Mouse (Mus musculus): ENCODE measurements around the gene Eln. TPM values are rescaled to one million over a fixed set of nuclear protein-coding genes. Genes with fewer than 3 reads are reported as not detected.
A peak's percentile ranks its signal among the peaks of the same experiment; 100 is the strongest.

Eln gene
- polyA plus RNA-seq, 1 experiment from 2014 or later, result 7.7 TPM

DNA sequence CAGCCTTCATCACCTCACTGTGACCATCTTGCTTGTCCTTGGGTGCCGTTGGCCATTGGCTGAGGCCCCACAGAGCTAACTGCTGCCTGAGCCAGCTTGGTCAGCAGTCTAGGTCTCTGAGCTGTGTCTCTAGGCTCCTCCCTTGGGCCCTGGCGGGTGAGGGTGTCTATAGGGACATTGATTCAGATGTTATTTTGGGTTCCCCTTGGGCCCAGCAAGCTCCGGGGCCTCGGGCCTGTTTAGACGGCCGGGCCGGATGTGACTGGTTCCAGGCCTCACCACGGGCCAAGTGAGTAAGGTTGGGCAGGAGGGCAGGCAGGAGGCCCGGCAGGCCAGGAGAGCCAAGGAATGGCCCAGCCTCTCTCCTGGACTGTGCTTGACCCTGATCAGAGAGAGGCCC, 16.2 kb upstream of the Eln start:
- Histone ChIP-seq H3K9ac (replicated peaks) (no peak overlapping the region), H3K4me3 (no peak overlapping the region), H3K9me3 (no peaks in the 10 kb centered on the region), H3K4me1 (peaks cover 11% of the 10 kb centered on the region), H3K4me2 (replicated peaks) (no peak overlapping the region), H3K27me3 (no peaks in the 10 kb centered on the region), H3K36me3 (no peaks in the 10 kb centered on the region), H3K27ac (replicated peaks) (no peak overlapping the region)
- WGBS, result 87% methylated on average over 9 of the region's 9 CpGs
- no peak for ATAC-seq (replicated peaks)

DNA sequence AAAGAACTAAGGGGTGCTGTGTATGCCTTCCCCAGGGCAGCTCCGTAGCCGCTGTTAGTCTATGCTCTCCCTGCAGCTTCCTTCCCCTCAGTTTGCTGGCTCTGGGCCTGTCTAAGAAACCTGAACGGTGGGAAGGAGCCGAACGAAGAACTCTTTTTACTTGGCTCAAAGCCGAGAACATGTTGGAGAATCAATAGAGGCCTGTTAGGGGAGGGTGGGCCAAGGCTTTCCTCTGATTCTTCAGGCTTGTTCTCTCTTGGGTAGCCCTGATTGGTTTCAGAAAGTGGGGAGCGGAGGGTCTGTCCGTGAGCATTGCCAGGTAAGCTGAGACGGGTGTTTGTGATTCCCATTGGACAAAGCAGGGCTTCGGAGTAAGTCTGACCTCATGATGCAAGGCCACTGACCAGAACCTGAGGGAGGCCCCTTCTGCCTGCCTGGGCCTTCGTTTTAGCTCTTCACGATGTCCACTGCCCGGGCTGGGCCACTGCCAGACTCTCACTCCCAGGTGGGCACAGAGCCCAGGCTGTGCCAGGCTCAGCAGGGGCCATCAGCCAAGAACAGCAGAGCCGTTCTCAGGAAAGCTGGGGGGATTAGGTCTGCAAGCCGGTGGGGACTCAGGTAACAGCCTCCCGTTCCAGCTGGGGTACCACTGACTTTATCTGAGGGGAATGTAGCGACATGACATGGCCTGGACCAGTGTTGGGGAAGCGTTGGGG, 14.4 kb upstream of the Eln start:
- 0 out of 2 replicates have a peak, but pooled peaks have one; percentile 32 for ATAC-seq (replicated peaks)
- 43% methylated on average over 18 of the region's 18 CpGs for WGBS

DNA sequence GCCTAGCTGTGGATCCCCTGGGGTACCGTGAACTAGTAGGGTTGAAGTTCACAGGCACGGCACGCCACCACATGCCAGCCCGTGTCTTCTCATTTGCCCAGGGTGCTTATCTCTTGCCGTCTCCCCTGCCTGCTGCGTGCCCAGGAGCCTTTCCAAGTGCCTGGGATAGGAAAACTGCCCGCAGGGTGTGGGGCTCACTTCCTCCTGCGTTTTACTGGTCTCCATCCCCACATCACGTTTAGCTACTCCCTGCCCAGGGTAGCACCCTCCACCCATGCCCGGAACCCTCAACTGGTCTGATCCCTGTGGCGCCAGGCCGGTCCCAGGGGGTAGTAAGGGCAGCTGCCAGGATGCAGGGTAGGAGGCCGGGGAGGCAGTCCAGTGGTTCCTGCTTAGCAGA, 8.9 kb upstream of the Eln start:
- no peak for ATAC-seq (replicated peaks)
- no peaks in the 10 kb centered on the region for H3K36me3 ChIP-seq
- H3K9ac ChIP-seq (replicated peaks), result no peak overlapping the region
- WGBS, result 38% methylated on average over 13 of the region's 13 CpGs
- H3K9me3 ChIP-seq, result no peaks in the 10 kb centered on the region
- no peak overlapping the region for H3K27ac ChIP-seq (replicated peaks)
- H3K4me1 ChIP-seq, result peaks cover under 1% of the 10 kb centered on the region; the same call in 1 of the 2 replicates
- no peak overlapping the region for H3K4me3 ChIP-seq
- no peak overlapping the region for H3K4me2 ChIP-seq (replicated peaks)
- H3K27me3 ChIP-seq, result no peaks in the 10 kb centered on the region

More for the DNA sequence above, 14.4 kb upstream of the Eln start:
- Histone ChIP-seq H3K9ac (replicated peaks) (no peak overlapping the region), H3K27ac (replicated peaks) (peak overlapping the region; percentile 51), H3K4me3 (no peak overlapping the region), H3K27me3 (no peaks in the 10 kb centered on the region), H3K9me3 (no peaks in the 10 kb centered on the region), H3K4me2 (replicated peaks) (peak overlapping the region; percentile 12), H3K36me3 (no peaks in the 10 kb centered on the region), H3K4me1 (peaks cover 11% of the 10 kb centered on the region)

DNA sequence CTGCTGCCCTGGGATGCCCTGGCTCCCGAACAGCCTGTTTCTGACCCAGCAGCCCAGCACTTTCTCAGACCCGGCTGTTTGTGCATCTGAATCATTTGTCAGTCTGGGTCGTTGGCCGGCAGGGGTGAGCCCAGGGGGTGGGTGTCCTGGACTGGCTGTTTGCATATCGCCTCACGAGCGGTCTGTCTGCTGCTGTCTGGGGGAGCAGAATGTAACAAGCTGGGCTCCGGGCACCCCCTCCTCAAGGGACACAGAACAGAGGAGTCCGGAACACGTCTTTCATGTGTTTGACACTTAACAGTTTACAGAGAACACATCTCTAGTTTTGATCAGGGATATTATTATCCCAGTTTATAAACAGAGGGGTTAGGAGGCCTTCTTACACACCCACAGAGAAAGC, 7.0 kb upstream of the Eln start:
- no peak for ATAC-seq (replicated peaks)
- no peak overlapping the region for H3K4me2 ChIP-seq (replicated peaks)
- H3K9ac ChIP-seq (replicated peaks), result no peak overlapping the region
- WGBS, result 66% methylated on average over 10 of the region's 10 CpGs
- no peaks in the 10 kb centered on the region for H3K9me3 ChIP-seq
- H3K36me3 ChIP-seq, result no peaks in the 10 kb centered on the region
- H3K4me3 ChIP-seq, result no peak overlapping the region
- no peak overlapping the region for H3K27ac ChIP-seq (replicated peaks)
- no peaks in the 10 kb centered on the region for H3K27me3 ChIP-seq
- no peaks in the 10 kb centered on the region for H3K4me1 ChIP-seq

DNA sequence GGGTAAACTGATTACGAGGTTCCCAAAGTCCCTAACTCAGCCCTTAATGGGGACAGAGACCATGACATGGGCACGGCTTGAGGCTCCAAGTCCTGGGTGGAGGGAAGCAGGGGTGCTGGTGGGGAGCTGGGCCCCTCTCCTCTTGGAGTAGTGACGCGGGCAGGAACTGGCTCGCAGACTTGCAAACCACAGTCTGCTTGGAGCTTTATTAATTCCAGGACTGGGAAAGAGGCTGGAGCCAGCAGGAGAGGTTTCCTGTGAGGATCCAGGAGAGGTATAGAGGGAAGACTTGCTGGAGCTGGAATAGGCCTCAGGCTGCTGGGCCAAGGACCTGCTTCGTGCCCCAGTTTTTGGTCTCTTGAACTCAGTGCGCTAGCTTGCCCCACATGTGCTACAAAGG, 3.3 kb upstream of the Eln start:
- WGBS, result 88% methylated on average over 7 of the region's 7 CpGs
- H3K36me3 ChIP-seq, result no peaks in the 10 kb centered on the region
- H3K4me2 ChIP-seq (replicated peaks), result no peak overlapping the region
- no peak overlapping the region for H3K27ac ChIP-seq (replicated peaks)
- peaks cover 13% of the 10 kb centered on the region for H3K4me1 ChIP-seq
- H3K9ac ChIP-seq (replicated peaks), result no peak overlapping the region
- no peak overlapping the region for H3K4me3 ChIP-seq
- H3K27me3 ChIP-seq, result no peaks in the 10 kb centered on the region
- no peak for ATAC-seq (replicated peaks)
- H3K9me3 ChIP-seq, result no peaks in the 10 kb centered on the region

DNA sequence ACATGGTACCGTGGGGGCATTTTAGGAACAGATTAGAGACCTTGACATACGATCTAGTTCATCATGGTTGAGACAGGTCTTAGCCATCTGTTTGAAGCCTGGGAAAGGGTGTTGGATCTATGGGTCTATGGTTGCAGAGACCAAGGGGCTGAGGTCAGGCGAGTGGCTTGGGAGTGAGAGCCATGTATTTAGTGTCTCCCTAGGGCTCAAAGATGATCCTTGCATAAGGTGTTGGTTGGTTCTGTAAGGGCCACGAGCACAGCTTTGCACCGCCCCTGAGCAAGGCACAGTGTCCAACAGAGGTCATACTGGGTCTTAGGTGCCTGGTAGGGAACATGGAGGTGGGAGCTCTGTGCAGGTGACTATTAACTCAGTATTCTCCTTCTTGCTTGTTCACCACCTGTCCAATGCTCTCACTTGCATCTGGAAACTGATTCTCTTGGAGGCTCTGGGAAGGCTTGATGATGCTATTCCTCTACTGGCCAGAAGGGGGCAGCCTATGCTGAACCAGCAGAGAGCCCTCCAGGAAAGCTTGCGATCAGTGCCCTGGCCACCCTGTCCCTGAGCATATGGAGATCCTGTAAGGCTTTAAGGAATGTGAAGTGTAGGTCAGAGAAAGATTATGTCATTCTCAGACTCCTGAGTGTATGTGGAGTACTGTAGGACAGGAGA, 960 bp upstream of the Eln start:
- 52% methylated on average over 6 of the region's 6 CpGs for WGBS

DNA sequence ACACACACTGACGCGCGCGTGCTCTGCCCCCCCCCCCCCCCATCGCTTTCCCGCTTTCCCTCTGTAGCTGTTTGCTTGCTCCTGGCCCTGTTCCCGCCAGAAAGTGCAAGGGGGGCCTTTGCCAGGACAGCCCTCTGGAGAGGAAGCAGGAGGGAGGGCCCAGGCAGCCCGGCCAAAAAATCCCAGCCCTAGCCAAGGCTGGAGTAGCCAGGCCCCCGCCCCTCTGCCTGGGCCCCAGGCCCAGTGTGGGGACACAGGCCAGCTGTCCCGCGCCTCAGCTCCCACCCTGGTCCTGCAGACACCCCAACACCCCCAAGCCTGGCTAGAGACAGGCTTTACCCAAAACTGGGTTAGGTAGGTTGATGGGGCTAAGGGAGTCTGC, 380 bp upstream of the Eln start:
- ATAC-seq (replicated peaks), result peak; percentile 90
- Histone ChIP-seq H3K27me3 (no peaks in the 10 kb centered on the region), H3K4me2 (replicated peaks) (peak overlapping the region; percentile 93), H3K36me3 (no peaks in the 10 kb centered on the region), H3K9ac (replicated peaks) (peak overlapping the region; percentile 65), H3K9me3 (no peaks in the 10 kb centered on the region), H3K27ac (replicated peaks) (peak overlapping the region; percentile 70), H3K4me1 (peaks cover 13% of the 10 kb centered on the region), H3K4me3 (peak overlapping the region; percentile 47)
- 6% methylated on average over 4 of the region's 11 CpGs for WGBS

More for the DNA sequence above, 960 bp upstream of the Eln start:
- peak overlapping the region; percentile 93; the same call in 1 of the 2 replicates for H3K4me2 ChIP-seq (replicated peaks)
- H3K9me3 ChIP-seq, result no peaks in the 10 kb centered on the region
- H3K9ac ChIP-seq (replicated peaks), result no peak overlapping the region
- peaks cover 13% of the 10 kb centered on the region for H3K4me1 ChIP-seq
- H3K36me3 ChIP-seq, result no peaks in the 10 kb centered on the region
- peak overlapping the region; percentile 47; the same call in 1 of the 2 replicates for H3K4me3 ChIP-seq
- peak; percentile 39 for ATAC-seq (replicated peaks)
- H3K27ac ChIP-seq (replicated peaks), result peak overlapping the region; percentile 70
- no peaks in the 10 kb centered on the region for H3K27me3 ChIP-seq

DNA sequence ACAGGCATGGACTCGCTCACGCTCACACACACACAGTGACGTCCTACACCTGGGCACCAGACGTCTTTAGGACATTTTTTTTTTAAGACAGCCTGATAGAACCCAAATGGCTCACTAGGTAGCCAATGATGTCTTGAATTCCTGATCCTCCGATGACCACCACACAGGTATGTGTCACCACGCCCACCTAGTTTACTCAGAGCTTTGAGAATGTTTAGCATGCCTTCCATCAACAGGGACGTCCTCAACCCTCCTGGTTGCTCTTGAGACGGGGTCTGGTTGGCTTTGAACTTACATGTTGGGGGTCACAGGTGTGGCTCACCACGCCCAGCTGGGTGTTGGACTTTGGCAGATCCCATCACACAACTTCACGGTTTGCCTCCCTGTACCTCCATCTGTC, 922 bp downstream of the Eln start:
- no peaks in the 10 kb centered on the region for H3K36me3 ChIP-seq
- no peak for ATAC-seq (replicated peaks)
- H3K27me3 ChIP-seq, result no peaks in the 10 kb centered on the region
- H3K4me3 ChIP-seq, result no peak overlapping the region
- WGBS, result 85% methylated on average over 10 of the region's 10 CpGs
- no peak overlapping the region for H3K9ac ChIP-seq (replicated peaks)
- H3K27ac ChIP-seq (replicated peaks), result no peak overlapping the region
- no peak overlapping the region for H3K4me2 ChIP-seq (replicated peaks)
- H3K9me3 ChIP-seq, result no peaks in the 10 kb centered on the region
- peaks cover 17% of the 10 kb centered on the region for H3K4me1 ChIP-seq

DNA sequence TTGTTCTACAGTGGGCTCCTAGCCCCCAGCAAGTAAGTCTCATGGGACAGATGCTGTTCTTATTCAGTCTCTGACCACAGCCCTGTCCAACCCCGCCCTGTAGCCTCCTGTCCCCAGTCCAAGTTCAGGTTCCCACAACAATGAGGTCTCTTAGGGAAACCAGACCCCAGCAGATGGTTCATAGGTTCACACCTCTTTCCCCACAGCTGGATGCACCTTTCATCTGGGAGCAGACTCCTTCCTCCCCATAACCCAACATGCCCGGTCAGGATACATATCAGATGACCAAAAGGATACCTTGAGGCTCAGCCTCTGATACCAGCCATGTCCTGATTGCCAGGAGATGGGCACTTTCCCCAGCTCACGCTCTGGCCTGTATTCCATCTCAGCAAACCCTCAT, 1.3 kb downstream of the Eln start:
- H3K9me3 ChIP-seq, result no peaks in the 10 kb centered on the region
- no peaks in the 10 kb centered on the region for H3K27me3 ChIP-seq
- H3K27ac ChIP-seq (replicated peaks), result no peak overlapping the region
- H3K4me2 ChIP-seq (replicated peaks), result no peak overlapping the region
- H3K4me3 ChIP-seq, result no peak overlapping the region
- no peaks in the 10 kb centered on the region for H3K36me3 ChIP-seq
- no peak for ATAC-seq (replicated peaks)
- H3K9ac ChIP-seq (replicated peaks), result no peak overlapping the region
- peaks cover 21% of the 10 kb centered on the region for H3K4me1 ChIP-seq
- WGBS, result 86% methylated on average over 3 of the region's 3 CpGs

DNA sequence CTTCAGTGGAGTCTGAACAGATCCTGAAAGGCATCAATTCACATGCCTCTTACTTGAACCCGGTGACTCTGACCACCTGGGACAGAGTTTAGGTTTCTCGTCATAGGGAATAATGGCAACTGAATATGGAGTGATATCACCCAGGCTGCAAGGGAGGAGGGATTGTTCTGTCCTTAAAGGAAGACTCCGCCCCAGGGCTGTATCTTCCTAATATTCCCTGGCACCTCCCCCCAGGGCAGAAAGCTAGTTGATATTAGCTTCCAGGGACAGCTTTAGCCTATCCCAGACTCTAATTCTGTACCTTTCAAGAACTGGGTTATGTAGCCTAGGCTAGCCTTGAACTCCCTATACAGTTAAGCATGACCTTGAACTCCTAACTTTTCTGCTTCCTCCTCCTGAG, 2.1 kb downstream of the Eln start:
- no peaks in the 10 kb centered on the region for H3K27me3 ChIP-seq
- H3K9me3 ChIP-seq, result no peaks in the 10 kb centered on the region
- no peak overlapping the region for H3K9ac ChIP-seq (replicated peaks)
- H3K4me2 ChIP-seq (replicated peaks), result no peak overlapping the region
- H3K4me1 ChIP-seq, result peaks cover 23% of the 10 kb centered on the region
- H3K36me3 ChIP-seq, result no peaks in the 10 kb centered on the region
- whole genome bisulfite sequencing, result 96% methylated on average over 3 of the region's 3 CpGs
- H3K27ac ChIP-seq (replicated peaks), result no peak overlapping the region
- no peak overlapping the region for H3K4me3 ChIP-seq
- no peak for ATAC-seq (replicated peaks)

DNA sequence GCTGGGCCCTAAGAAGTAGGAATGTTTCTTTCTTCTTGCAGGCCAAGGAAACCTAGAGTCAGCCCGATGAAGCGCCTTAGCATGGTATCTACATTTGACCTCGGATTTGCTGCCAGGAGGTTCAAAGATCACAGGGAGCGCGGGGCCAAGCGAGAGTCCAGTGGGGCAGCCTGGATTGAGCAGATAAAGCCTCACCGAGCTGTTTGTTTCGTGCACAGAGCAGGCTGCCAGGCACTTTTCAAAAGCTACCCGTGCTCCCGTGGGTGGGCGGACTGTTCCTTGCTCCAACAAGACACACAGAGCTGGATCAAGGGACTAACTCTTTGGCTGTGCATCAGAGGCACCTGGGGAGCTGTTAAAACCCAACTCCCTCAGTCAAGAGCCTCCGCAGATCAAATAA, 3.1 kb downstream of the Eln start:
- Histone ChIP-seq H3K27me3 (no peaks in the 10 kb centered on the region), H3K4me1 (peaks cover 23% of the 10 kb centered on the region), H3K4me2 (replicated peaks) (no peak overlapping the region), H3K4me3 (no peak overlapping the region), H3K27ac (replicated peaks) (no peak overlapping the region), H3K9me3 (no peaks in the 10 kb centered on the region), H3K36me3 (no peaks in the 10 kb centered on the region), H3K9ac (replicated peaks) (no peak overlapping the region)
- WGBS, result 54% methylated on average over 12 of the region's 12 CpGs
- ATAC-seq (replicated peaks), result no peak

DNA sequence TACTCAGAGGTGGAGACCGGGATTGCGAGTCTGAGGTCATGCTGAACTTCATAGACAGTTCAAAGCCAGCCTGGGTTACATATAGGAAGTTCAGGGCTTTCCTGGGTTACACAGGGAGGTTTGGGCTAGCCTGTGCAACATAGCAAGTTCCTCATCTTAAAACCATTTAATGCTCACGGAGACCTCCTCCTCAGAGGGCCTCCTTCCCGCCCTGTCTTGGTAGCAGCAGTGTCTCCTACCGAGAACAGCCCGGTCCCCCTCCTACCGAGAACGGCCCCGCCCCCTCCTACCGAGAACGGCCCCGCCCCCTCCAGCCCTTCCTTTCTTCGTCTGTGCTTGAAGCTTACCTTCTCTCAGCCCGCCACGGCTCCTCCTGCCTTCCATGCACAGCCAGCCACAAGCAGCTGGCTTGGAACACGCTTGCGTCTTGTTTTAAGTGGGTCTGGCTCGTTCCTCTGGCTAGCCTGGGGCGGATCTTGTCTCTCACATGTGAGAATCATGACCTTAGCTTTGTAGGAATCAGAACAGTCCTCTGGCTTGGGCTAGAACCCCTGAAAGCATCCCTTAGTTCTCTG, 4.8 kb downstream of the Eln start:
- Histone ChIP-seq H3K27ac (replicated peaks) (no peak overlapping the region), H3K4me1 (peaks cover 15% of the 10 kb centered on the region), H3K9ac (replicated peaks) (no peak overlapping the region), H3K4me2 (replicated peaks) (no peak overlapping the region), H3K4me3 (no peak overlapping the region), H3K27me3 (no peaks in the 10 kb centered on the region), H3K36me3 (no peaks in the 10 kb centered on the region), H3K9me3 (no peaks in the 10 kb centered on the region)
- ATAC-seq (replicated peaks), result no peak
- WGBS, result 10% methylated on average over 19 of the region's 19 CpGs

Measured in forebrain, embryonic 15.5 days (tissue).